Mouse (Mus musculus) stomach, postnatal 0 days (tissue): ENCODE data around the gene Tmem229a.

Experiments
- CTCF ChIP-seq: IDR thresholded peaks from 2 replicates; pipeline ENCODE4 v1.5.1; 2016; ENCODE audit warnings: antibody characterized with exemption, low read depth, mild to moderate bottlenecking, moderate library complexity
- EP300 ChIP-seq: optimal IDR thresholded peaks from 2 replicates; pipeline ENCODE3; 2016; ENCODE audit warnings: antibody characterized with exemption

- TF ChIP-seq CTCF (no peak), EP300 (no peak)
These were observed 42.5 kb downstream of the Tmem229a start for GRCm38 (mm10) chr6:24913591-24913990.
